Mouse (Mus musculus) forebrain, postnatal 0 days (tissue): ENCODE measurements around the gene Slc1a1. TPM values are rescaled to one million over a fixed set of nuclear protein-coding genes. Genes with fewer than 3 reads are reported as not detected.

Source experiments
- ATAC-seq: fragments of 200-750 bp; cut with Nextera tagmentation; 2 replicates; pipeline ENCODE4 v1.8.0; 2017; ENCODE audit warnings: mild to moderate bottlenecking, moderate library complexity
- DNase-seq: peaks from one replicate; pipeline ENCODE4 v3.0.0-alpha.2; 2015
- H3K27ac ChIP-seq: fragments of 300-500 bp; sonication (generic); 2 replicates; pipeline ENCODE4 v1.5.1; 2014; ENCODE audit warnings: low read depth, mild to moderate bottlenecking, antibody characterized with exemption, low read length, moderate library complexity, mixed read lengths
- H3K27me3 ChIP-seq: fragments of 300-500 bp; sonication (generic); 2 replicates; pipeline ENCODE4 v1.6.1; 2014; ENCODE audit warnings: mild to moderate bottlenecking, low read length, mixed read lengths; ENCODE audit not compliant: insufficient read depth
- H3K36me3 ChIP-seq: fragments of 300-500 bp; sonication (generic); 2 replicates; pipeline ENCODE4 v1.6.1; 2014; ENCODE audit warnings: mild to moderate bottlenecking, moderate library complexity; ENCODE audit not compliant: insufficient read depth
- H3K4me1 ChIP-seq: fragments of 300-500 bp; sonication (generic); 2 replicates; pipeline ENCODE4 v1.6.1; 2014; ENCODE audit warnings: antibody characterized with exemption; ENCODE audit not compliant: insufficient read depth
- H3K4me2 ChIP-seq: fragments of 300-500 bp; sonication (generic); 2 replicates; pipeline ENCODE4 v1.6.1; 2014; ENCODE audit warnings: low read depth, mild to moderate bottlenecking, moderate library complexity
- H3K4me3 ChIP-seq: fragments of 300-500 bp; sonication (generic); 2 replicates; pipeline ENCODE4 v1.5.1; 2014; ENCODE audit warnings: low read depth, low read length, mixed read lengths
- H3K9ac ChIP-seq: fragments of 300-500 bp; sonication (generic); 2 replicates; pipeline ENCODE4 v1.6.1; 2014; ENCODE audit warnings: mild to moderate bottlenecking
- H3K9me3 ChIP-seq: fragments of 300-500 bp; sonication (generic); 2 replicates; pipeline ENCODE4 v1.6.1; 2016; ENCODE audit warnings: low read length
- CTCF ChIP-seq: sonication (generic); IDR thresholded peaks from 2 replicates; pipeline ENCODE4 v1.5.1; 2016; ENCODE audit warnings: antibody characterized with exemption, control low read depth, low read depth
- WGBS: fragments of 180-500 bp; shearing (Covaris S2); extraction: QIAGEN DNeasy Blood & Tissue Kit; methylation state at CpG from one replicate; pipeline ENCODE4 v1.1.7; 2014; 5-methylcytosine and 5-hydroxymethylcytosine counted together
- polyA plus RNA-seq: library from polyadenylated mRNA; unstranded; fragments of >200 nt; fragmentation: Nextera tagmentation; extraction: Ambion mirVana; gene quantifications from 2 replicates; pipeline ENCODE4 v1.2.1, GENCODE M21; 2015
- total RNA-seq: library from RNA; depleted of rRNA; stranded (reverse); fragments of >200 nt; gene quantifications from 2 replicates; pipeline ENCODE4 v1.2.3, GENCODE M21; 2014

The Slc1a1 gene
- total and polyA plus RNA-seq, 2 experiments from 2014 or later = 49.2 to 78.0 TPM

- DNase-seq (no peak), ATAC-seq (no peak)
- Histone ChIP-seq H3K9ac (no peak overlapping the region), H3K9me3 (no peaks in the 10 kb centered on the region), H3K27ac (no peak overlapping the region), H3K36me3 (no peaks in the 10 kb centered on the region), H3K4me2 (no peak overlapping the region), H3K4me3 (no peak overlapping the region), H3K4me1 (no peaks in the 10 kb centered on the region), H3K27me3 (no peaks in the 10 kb centered on the region)
- TF ChIP-seq CTCF = no peak
These were observed 94.2 kb downstream of the Slc1a1 start for GRCm38 (mm10) chr19:28929034-28929433.

GRCm38 (mm10) chr19:28934897-28935296 lies 100.0 kb downstream of the Slc1a1 start:
- ATAC-seq = no peak
- no peaks in the 10 kb centered on the region for H3K4me1 ChIP-seq
- H3K27me3 ChIP-seq = no peaks in the 10 kb centered on the region
- H3K4me3 ChIP-seq = no peak overlapping the region
- no peaks in the 10 kb centered on the region for H3K9me3 ChIP-seq
- TF ChIP-seq CTCF = no peak
- no peaks in the 10 kb centered on the region for H3K36me3 ChIP-seq
- no peak overlapping the region for H3K9ac ChIP-seq
- no peak overlapping the region for H3K27ac ChIP-seq
- DNase-seq = no peak
- H3K4me2 ChIP-seq = no peak overlapping the region
- WGBS = 85% methylated on average over 3 of the region's 3 CpGs

DNA sequence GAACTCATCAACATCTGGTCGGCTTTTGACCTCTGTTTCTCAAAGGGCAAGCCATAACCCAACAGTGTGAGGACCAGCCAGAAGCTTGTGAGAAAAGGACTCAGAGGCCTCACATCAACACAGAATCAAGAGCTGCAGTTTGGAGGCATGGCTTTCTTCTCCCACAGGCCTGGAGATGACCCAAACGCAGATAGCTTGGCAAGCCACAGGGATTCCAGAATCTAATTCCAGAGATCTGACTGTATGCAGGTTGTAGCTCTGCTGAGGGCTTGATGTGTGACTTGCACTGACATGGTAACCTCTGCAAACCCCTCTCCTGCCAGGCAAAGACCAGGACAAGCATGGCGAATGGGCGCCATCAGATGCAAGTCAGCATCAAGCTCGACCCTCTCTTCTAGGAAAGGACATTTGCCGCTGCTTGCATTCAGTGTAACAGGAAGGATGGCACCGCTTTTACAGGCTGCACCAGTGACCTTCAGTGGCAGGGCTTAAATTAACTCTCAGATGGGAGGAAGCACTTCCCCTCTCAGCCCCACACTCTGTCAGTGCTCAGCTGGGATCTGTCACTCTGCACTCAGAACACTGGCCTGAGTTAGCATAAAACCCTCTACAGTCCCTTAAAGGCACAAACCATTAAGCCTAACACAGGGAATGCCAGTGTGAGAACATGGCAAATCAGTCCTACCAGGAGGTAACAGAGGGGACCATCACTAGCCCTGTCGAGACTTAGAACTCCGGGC lies 105.5 kb downstream of the Slc1a1 start:
- H3K9ac ChIP-seq = no peak overlapping the region
- no peaks in the 10 kb centered on the region for H3K36me3 ChIP-seq
- ATAC-seq (no peak), DNase-seq (no peak)
- WGBS = 80% methylated on average over 9 of the region's 9 CpGs
- H3K4me1 ChIP-seq = no peaks in the 10 kb centered on the region
- no peaks in the 10 kb centered on the region for H3K9me3 ChIP-seq
- no peak for TF ChIP-seq CTCF
- no peak overlapping the region for H3K4me2 ChIP-seq
- H3K27me3 ChIP-seq = no peaks in the 10 kb centered on the region
- H3K4me3 ChIP-seq = no peak overlapping the region
- H3K27ac ChIP-seq = no peak overlapping the region

DNA sequence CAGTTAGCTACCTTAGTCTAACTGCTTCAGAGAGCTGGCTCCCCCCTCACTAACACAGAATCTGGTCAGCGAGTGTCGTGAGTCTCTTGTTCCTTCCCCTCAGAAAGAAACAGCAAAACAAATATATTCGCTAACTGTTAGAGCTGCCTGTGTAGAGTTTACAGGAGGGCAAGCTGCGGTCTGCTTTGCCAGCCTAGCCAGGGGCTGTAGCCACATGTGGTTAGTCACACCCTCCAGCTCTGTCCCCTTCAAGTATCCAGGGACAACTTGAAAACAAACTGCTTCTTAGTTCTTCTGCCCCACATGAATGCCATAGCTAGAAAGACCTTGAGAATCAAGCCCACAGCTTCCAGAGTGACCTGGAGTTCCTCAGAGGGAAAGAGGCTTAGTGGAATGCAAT lies 106.4 kb downstream of the Slc1a1 start:
- ATAC-seq = no peak
- H3K27ac ChIP-seq = no peak overlapping the region
- WGBS = 74% methylated on average over 4 of the region's 4 CpGs
- H3K27me3 ChIP-seq = no peaks in the 10 kb centered on the region
- no peak overlapping the region for H3K4me3 ChIP-seq
- DNase-seq = no peak
- no peak overlapping the region for H3K4me2 ChIP-seq
- H3K4me1 ChIP-seq = no peaks in the 10 kb centered on the region
- H3K36me3 ChIP-seq = no peaks in the 10 kb centered on the region
- H3K9ac ChIP-seq = no peak overlapping the region
- no peak for TF ChIP-seq CTCF
- H3K9me3 ChIP-seq = no peaks in the 10 kb centered on the region

GRCm38 (mm10) chr19:28946782-28947181 lies 111.9 kb downstream of the Slc1a1 start:
- 47% methylated on average over 4 of the region's 4 CpGs for WGBS
- H3K9me3 ChIP-seq = no peaks in the 10 kb centered on the region
- no peaks in the 10 kb centered on the region for H3K4me1 ChIP-seq
- DNase-seq = no peak
- no peaks in the 10 kb centered on the region for H3K27me3 ChIP-seq
- no peak for ATAC-seq
- no peak for TF ChIP-seq CTCF
- H3K4me3 ChIP-seq = no peak overlapping the region
- H3K9ac ChIP-seq = no peak overlapping the region
- no peak overlapping the region for H3K4me2 ChIP-seq
- H3K36me3 ChIP-seq = no peaks in the 10 kb centered on the region
- no peak overlapping the region for H3K27ac ChIP-seq

DNA sequence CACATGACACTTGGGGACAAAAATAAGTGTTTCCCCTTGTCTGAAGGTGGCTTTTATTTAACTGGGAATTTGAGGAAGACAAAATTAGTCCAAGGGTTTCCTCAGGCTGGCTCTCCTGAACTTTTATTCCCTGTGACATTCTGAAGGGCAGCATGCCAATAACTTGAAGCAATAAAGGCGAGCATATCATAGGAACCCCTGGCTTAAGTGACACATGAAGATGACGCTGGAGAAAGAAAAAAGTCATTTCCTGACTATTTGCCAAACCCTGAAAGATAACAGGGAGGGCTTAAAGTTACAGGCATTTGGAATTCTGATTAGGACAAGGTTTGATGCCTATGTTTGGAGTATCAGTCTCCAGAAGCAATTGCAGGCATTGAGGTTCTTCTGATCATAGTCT lies 112.5 kb downstream of the Slc1a1 start:
- no peaks in the 10 kb centered on the region for H3K27me3 ChIP-seq
- no peaks in the 10 kb centered on the region for H3K9me3 ChIP-seq
- H3K9ac ChIP-seq = no peak overlapping the region
- H3K4me2 ChIP-seq = no peak overlapping the region
- ATAC-seq (no peak), DNase-seq (no peak)
- WGBS = 58% methylated on average over 2 of the region's 2 CpGs
- H3K36me3 ChIP-seq = no peaks in the 10 kb centered on the region
- no peaks in the 10 kb centered on the region for H3K4me1 ChIP-seq
- no peak overlapping the region for H3K27ac ChIP-seq
- H3K4me3 ChIP-seq = no peak overlapping the region
- TF ChIP-seq CTCF = no peak

DNA sequence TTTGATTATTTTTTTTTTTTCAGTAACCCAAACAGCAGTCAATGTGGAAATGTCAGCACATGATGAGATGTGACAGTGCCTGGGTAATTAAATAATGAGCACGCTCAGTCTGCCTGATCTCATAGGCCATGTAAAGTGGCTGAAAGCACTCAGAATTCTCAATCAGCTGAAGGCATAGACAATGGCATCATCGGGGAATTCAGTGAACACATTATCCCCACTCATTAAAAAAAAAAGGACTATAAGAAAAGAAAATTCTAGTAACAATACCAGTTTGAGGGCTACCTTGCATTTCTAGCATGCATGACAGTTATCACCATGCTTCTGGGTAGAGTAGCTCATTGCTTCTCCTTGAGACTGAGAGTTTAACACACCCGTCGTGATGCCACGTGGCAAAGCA lies 116.4 kb downstream of the Slc1a1 start:
- Histone ChIP-seq H3K9me3 (no peaks in the 10 kb centered on the region), H3K4me3 (no peak overlapping the region), H3K4me1 (no peaks in the 10 kb centered on the region), H3K27me3 (no peaks in the 10 kb centered on the region), H3K9ac (no peak overlapping the region), H3K36me3 (no peaks in the 10 kb centered on the region), H3K27ac (no peak overlapping the region), H3K4me2 (no peak overlapping the region)
- DNase-seq = no peak
- no peak for TF ChIP-seq CTCF
- WGBS = 33% methylated on average over 5 of the region's 5 CpGs
- ATAC-seq = no peak
